Mouse (Mus musculus): Measurements from ENCODE around the gene Asap3.

Asap3 gene

DNA sequence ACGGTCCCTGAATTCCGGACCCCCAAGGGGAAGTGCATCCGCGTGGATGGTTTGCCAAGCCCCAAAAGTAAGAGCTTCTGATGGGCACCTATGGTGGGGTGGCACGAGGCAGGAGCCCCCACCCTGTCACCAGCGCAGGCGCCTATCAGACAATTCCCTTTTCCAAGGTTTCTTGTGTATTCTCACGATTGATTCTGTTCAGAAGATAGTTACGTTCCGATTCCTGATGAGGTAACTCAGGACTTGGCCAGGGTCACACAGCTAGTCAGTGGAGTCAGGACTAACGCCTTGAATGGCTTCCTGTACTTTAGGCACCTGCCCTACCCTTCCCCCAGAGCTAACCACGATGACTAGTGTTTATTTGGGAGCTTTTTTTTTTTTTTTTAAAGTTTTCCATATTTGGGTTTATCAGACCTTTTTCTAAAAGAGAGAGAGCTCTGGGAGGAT, 27.7 kb upstream of the Asap3 start:
- in situ Hi-C loops (cut with MboI; ENCODE audit: low pct_unique_long_range_greater_than_20kb in 1 of 2, low sequenced_read_pairs in 2 of 2, unreplicated experiment in 1 of 2): no loop called here

DNA sequence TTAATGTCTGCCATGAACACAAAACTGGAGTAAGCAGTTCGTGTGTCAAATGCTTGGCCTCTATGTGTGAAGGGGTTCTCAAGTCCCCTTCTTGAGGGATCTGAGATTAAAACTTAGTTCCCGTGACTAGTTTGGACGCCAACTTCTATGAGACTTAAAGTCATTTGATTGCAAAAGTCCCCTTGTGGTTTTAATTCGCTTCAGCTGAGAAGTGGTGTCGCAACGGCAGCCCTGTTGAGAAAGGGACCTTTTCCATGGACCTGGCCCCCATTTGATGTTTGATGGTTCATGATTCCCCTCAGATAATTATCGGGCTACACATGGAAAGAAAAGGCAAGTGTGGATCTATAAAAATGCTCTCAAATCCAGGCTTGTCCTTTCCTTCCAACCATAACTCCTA, 26.7 kb upstream of the Asap3 start:
- in situ Hi-C loops (cut with MboI; ENCODE audit: low pct_unique_long_range_greater_than_20kb in 1 of 2, low sequenced_read_pairs in 2 of 2, unreplicated experiment in 1 of 2): no loop called here

DNA sequence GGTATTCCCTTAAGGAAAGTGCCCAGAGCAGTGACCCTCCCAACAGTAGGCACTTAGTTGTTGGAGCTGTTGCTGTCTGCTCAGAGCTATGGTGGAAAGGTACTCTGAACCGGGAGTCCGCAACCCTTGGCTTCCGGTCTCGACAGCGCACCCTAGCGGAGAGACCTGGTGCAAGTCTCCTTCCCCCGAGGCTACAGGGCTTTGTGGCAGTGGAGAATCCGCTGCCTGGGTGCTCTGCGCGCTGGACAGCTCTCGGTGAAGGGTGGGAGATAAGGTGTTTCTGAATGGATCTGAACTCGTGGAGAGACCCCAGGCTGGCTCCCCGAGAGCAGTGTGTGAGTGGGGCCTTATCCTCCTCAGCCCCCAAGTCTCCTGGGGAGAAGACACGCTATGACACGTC, 26.2 kb upstream of the Asap3 start:
- in situ Hi-C loops (cut with MboI; ENCODE audit: low pct_unique_long_range_greater_than_20kb in 1 of 2, low sequenced_read_pairs in 2 of 2, unreplicated experiment in 1 of 2): no loop called here

DNA sequence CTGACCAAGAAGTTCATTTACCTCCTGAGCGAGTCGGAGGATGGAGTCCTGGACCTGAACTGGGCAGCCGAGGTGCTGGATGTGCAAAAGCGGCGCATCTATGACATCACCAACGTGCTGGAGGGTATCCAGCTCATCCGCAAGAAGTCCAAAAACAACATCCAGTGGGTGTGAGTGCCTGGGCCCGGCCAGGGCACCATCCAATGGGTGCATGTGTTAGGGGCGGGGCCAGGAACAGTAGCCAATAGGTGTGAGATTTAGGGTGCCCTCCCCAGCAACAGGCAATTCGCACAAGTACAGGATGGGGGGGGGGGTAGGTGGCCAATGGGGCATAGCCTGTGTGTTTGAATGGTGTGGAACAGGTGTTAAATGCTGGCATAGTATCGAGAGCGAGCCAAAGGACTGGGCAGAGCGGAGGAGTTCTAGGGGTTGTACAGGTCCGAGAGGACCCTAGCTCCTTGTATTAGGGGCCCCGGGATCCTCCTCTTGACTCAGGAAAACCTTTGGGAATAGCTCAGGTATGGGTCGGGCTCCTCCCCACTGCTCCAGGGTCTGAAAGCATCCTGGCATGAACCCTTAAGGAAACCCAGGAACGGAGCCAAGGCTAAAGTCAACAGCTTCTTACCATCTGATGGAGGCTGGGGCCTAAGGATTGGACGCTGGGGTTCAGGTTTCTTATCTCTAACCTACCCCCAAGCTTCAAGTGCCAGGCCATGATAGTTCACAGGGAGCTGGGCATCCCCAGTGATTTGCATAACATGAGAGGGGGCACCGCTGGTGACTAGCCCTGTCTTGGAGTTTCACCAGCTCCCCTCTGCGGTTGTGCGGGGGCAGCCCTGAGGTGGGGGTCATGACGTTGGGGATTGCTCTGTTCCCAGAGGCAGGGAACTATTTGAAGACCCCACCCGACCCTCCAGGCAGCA, 25.5 kb upstream of the Asap3 start:
- in situ Hi-C loops (cut with MboI; ENCODE audit: low pct_unique_long_range_greater_than_20kb in 1 of 2, low sequenced_read_pairs in 2 of 2, unreplicated experiment in 1 of 2): no loop called here

DNA sequence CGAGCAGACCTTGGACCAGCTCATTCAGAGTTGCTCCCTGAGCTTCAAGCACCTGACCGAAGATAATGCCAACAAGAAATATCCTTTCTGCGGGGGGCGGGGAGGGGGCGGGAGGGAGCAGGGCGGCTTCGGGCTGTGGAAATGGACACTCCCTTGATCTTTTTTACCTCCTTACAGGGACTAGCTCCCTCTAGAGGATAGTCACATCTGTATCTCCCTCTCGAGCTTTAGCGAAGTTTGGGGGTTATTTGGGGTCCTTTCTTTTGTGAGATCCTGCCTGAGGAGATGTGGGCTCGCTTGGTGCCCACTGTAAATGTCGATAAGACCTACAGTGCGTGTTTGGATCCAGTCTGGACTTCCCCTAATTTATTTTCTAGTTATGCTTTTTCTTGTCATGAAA, 24.8 kb upstream of the Asap3 start:
- in situ Hi-C loops (cut with MboI; ENCODE audit: low pct_unique_long_range_greater_than_20kb in 1 of 2, low sequenced_read_pairs in 2 of 2, unreplicated experiment in 1 of 2): no loop called here

DNA sequence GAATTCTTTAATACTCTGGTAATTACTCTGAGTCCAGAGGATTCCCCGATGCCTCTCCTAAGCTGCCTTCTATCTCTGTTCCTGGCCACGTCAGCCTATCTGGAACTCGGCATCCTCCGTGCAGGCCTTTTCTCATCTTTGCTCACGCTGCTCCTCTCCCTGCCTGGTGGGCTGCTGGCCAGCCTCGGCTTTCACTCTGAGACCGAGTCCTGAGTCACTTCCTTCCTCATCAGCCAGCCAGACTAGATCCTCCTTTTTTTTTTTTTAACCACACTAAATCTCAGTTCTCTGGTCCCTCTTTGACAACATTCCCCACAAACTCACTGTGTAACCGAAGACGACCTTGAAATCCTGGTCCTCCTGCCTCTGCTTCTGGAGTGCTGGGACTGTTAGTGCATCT, 20.8 kb upstream of the Asap3 start:
- in situ Hi-C loops (cut with MboI; ENCODE audit: low pct_unique_long_range_greater_than_20kb in 1 of 2, low sequenced_read_pairs in 2 of 2, unreplicated experiment in 1 of 2): no loop called here

DNA sequence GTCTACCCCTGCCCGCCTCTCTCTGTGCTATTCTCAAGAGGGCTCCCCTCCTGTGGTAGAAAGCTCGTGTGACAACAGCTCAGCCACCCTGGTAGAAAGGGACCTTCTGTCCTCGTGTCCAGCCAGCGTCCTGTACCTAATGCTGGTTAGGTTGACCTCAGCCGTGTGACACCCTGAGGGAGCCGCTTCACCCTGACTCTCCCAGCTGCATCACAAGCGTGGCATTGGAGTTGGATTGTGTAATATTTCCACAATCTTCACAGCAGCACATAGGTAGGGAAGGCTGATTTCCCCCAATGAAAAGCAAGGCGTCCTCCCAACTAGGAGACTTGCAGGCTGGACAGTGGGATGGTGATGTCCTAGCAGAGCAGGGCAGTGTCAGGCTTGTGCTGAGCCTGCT, 19.9 kb upstream of the Asap3 start:
- in situ Hi-C loops (cut with MboI; ENCODE audit: low pct_unique_long_range_greater_than_20kb in 1 of 2, low sequenced_read_pairs in 2 of 2, unreplicated experiment in 1 of 2): no loop called here

DNA sequence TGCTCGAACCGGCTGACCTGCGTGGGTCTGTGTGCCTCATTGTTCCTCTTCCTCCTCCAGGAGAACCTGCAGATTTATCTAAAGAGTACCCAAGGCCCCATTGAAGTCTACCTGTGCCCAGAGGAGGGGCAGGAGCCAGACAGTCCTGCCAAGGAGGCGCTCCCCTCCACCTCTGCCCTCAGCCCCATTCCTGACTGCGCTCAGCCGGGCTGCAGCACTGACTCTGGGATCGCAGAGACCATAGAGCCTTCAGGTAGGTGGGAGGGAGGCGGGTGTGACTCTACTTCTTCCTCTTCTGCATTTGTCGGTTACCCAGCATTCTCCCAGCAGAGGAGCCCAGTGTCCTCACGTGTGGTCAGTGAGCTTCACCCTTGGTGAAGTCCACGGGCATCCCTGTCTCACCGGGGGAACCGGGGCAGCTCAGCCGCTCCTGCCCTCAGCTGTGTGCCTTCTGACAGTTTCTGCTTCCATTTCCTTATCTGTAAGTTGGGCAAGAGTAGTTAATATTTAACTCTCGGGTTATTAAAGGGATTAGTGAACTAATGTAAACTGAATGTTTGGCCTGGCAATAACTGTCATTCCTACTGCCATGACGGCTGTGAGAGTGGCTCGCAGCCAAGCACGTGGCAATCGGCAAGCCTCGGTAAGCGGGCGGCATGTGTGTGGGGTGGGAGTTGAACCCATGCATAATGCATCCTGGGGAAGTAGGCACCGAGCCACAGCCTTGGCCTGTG, 19.3 kb upstream of the Asap3 start:
- in situ Hi-C loops (cut with MboI; ENCODE audit: low pct_unique_long_range_greater_than_20kb in 1 of 2, low sequenced_read_pairs in 2 of 2, unreplicated experiment in 1 of 2): no loop called here

DNA sequence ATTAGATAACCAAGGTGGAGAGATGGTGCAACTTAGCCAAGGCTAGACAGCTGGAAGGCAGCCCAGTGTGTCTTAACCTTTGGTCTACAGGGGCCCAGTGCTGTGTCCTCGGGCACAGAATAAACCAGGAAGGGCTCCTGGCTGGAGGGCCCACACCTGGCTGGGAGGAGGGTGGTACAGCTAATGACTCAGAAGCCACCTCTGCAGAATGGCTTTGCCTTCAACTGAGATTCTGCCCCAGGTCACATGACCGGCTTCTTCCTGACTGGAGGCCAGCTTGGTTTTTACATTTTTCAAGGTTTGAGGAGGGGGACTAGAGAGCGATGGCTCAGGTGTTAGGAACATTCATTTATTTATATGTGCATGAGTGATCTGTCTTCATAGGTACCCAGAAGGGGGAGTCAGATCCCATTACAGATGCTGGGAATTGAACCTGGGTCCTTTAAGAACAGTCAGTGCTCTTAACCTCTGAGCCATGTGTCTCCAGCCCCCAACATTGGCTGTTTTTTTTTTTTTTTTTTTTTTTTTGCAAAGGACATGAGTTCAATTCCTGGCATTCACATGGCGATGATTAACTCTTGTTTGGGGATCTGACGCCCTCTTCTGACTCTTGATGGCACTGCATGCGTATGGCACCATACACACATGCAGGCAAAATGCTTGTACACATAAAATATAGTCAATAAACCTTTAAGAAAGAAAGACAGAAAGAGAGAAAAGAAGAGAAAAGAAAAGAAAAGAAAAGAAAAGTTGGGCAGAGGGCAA, 17.0 kb upstream of the Asap3 start:
- in situ Hi-C loops (cut with MboI; ENCODE audit: low pct_unique_long_range_greater_than_20kb in 1 of 2, low sequenced_read_pairs in 2 of 2, unreplicated experiment in 1 of 2): no loop called here

DNA sequence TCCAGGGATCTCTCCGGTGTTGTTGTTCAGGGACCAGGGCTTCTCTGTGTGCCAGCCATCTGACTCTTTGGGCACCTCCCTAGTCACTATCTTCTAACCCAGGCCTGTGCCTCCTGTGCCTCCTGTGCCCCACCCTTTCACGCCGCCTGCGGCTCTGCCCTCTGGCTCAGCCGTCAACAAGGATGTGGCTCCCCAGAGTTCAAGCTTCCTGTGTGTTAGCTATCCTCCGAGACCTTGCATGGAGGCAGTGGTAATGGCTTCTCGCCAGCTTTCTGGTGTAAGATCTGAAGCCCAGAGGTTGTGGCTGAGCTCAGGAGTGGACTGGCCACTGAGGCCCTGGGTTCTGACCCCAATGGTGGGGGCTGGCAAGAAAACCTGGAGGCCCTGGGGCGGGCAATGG, 16.3 kb upstream of the Asap3 start:
- in situ Hi-C loops (cut with MboI; ENCODE audit: low pct_unique_long_range_greater_than_20kb in 1 of 2, low sequenced_read_pairs in 2 of 2, unreplicated experiment in 1 of 2): no loop called here

DNA sequence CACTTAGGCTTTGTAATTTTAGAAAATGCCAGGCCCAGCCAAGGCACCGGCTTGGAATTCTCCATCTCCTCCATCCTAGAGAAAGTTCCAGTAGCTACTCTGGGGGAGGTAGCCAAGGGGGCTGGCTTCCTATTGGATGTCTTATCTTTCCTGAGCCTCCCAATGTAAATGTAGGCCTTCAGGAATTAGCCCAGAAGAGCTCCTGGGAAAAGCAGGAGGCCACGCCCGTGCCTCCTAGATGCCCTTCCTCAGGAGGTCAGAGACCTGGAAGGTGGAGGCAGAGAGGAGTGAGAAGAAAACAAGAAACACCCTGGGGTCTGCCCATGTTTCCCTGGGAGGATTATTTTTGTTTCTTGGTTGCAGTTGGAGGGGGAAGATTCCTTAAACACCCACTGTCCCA, 12.6 kb upstream of the Asap3 start:
- in situ Hi-C loops (cut with MboI; ENCODE audit: low pct_unique_long_range_greater_than_20kb in 1 of 2, low sequenced_read_pairs in 2 of 2, unreplicated experiment in 1 of 2): no loop called here

DNA sequence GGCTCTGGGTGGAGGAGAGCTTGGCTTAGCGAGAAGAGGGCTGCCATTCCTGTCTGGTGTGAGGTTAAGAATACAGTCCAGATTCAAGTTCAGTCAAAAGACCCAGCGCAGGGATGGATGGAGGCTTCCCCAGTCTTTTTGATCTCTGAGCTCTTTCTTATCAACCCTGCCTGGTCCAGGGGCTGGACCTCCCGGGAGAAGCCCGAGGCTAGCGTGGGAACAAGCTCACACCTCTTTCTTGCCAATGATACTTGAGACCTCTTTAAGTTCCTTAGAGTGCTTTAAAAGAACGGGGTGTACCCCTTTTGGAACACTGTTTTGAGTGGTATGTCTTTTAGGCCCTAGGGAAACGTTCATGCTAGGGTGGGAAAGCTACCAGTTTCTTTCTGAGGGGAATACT, 11.1 kb upstream of the Asap3 start:
- in situ Hi-C loops (cut with MboI; ENCODE audit: low pct_unique_long_range_greater_than_20kb in 1 of 2, low sequenced_read_pairs in 2 of 2, unreplicated experiment in 1 of 2): no loop called here

DNA sequence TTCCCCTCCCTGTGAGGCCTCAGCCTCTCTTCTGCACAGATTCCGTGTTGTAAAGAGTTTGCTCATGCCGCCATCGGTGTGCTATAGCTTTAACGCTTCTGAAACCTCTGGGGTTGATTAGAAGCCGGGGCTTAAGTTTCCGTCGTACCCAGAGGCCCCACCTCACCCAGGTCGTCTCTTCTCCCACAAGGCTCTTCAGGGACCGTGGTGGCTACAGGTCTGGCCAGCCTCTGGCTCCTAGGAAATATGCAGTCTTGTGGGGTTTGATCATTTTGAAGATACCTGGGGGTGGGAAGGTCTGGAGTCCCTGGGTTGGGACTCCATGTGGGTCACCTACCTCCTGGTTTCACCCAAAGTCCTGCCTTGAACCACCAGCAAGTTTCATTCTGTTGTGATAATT, 10.5 kb upstream of the Asap3 start:
- in situ Hi-C loops (cut with MboI; ENCODE audit: low pct_unique_long_range_greater_than_20kb in 1 of 2, low sequenced_read_pairs in 2 of 2, unreplicated experiment in 1 of 2): no loop called here

DNA sequence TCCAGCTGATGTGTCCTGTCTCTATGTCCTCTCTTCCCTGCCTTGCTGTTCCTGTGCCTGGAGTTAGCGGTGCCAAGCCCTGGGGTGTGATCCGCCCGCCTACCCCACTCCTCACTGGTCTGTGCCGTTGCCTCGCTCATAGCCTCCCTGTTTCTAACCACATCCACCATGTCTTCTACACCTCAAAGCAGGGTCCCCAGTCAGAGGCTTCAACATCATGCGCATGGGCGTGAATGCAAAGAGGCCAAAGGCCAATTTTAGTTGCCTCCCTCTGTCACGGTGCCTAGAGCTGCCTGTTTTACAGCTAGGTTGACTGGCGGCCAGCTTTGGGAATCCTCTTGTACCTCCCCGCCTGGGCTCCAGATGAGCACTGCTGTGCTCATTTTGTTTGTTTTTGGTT, 10.0 kb upstream of the Asap3 start:
- in situ Hi-C loops (cut with MboI; ENCODE audit: low pct_unique_long_range_greater_than_20kb in 1 of 2, low sequenced_read_pairs in 2 of 2, unreplicated experiment in 1 of 2): no loop called here

DNA sequence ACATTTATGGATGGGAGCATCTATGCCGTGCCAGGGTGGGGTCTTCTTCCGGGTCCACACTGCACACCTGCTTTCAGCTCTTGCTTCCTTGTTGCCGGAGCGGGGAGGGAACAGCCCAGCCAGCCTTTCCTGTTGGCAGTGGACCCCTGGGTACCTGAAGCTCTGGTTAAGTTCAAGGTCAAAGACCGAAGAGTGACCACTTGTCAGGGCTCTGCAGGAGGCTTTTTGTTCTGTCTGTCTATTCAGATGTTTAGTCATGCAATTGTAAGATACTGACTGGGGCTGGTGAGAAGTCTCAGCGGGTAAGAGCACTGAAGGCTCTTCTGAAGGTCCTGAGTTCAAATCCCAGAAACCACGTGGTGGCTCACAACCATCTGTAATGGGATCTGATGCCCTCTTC, 7.3 kb upstream of the Asap3 start:
- in situ Hi-C loops (cut with MboI; ENCODE audit: low pct_unique_long_range_greater_than_20kb in 1 of 2, low sequenced_read_pairs in 2 of 2, unreplicated experiment in 1 of 2): no loop called here

DNA sequence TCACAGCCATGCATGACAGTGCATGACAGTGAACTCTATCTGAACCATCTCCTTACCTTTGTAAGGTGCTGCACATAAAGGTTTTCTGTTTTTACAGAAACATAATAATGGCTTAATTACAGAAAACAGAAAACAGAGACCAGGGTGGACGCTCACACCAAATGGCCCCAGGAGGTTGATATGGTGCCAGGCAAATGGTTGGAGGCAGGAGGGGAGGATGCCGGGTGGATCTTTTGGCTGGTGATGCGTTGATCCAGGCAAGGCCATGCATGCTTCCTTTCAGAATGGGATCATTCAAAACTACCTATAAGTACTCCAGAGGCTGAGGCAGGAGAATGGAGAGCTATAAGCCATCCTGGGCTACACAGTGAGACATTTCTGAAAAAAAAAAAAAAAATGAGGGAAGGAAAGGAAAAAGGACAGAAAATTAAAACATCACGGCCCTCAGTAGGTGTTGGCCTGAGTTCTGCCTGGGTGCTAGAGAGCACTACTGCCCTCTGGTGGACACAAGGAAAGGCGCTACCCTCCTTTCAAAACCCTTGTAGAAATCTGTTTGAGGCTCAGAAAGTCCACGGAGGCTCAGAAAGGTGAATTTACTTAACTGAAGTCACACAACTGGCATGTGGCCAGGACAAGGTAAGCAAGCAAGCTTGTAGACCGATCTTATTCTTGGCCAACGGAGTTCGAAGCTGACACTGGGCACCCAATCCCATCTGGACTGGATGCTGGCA, 6.4 kb upstream of the Asap3 start:
- in situ Hi-C loops (cut with MboI; ENCODE audit: low pct_unique_long_range_greater_than_20kb in 1 of 2, low sequenced_read_pairs in 2 of 2, unreplicated experiment in 1 of 2): loop anchor here in 1 of 2 experiments (5.0 kb wide), 1 partner anchor 43 kb away; no protein-coding TSS in a partner anchor

DNA sequence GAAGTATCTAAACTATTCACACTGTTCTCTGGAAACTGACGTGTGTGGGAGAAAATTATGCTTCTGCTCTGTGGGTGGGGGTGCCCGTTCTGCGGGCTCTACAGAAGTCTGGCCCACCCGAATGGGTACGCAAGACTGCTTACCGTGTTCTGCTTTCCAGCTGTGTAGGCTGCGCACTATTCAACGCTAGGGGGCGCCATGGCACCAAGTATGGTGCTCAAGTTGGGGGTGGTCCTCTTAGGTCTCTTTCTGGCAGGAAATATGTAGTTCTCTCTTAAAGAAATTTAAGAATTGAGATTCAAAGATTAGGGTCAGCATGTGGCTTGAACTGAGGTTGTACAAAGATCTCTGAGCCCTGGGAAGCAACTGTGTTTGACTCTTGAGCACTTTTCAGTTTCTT, 3.7 kb upstream of the Asap3 start:
- in situ Hi-C loops (cut with MboI; ENCODE audit: low pct_unique_long_range_greater_than_20kb in 1 of 2, low sequenced_read_pairs in 2 of 2, unreplicated experiment in 1 of 2): loop anchor here in 1 of 2 experiments (5.0 kb wide), 1 partner anchor 40 kb away; no protein-coding TSS in a partner anchor

DNA sequence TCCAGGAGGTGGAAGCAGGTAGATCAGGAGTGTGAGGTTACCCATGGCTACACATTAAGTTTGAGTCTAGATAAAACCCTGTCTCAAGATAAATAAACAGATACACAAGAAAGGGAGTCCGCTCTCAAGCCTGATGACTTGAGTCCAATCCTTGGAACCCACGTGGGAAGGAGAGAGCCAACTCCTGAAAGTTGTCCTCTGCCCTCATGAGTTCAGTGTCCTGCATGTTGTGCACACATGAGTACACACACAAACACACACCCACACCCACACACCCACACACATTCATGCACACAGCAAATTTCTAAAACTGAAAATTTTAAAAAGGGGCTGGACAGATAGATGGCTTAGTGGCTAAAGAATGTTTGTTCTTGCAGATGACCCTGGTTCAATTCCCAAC, 1.4 kb upstream of the Asap3 start:
- in situ Hi-C loops (cut with MboI; ENCODE audit: low pct_unique_long_range_greater_than_20kb in 1 of 2, low sequenced_read_pairs in 2 of 2, unreplicated experiment in 1 of 2): loop anchor here in 1 of 2 experiments (5.0 kb wide), 1 partner anchor 38 kb away; no protein-coding TSS in a partner anchor

Measured in mouse embryonic stem cell (cell line).